9 mouse cellular contexts compared by ENCODE assay signal in the genomic region with DNA sequence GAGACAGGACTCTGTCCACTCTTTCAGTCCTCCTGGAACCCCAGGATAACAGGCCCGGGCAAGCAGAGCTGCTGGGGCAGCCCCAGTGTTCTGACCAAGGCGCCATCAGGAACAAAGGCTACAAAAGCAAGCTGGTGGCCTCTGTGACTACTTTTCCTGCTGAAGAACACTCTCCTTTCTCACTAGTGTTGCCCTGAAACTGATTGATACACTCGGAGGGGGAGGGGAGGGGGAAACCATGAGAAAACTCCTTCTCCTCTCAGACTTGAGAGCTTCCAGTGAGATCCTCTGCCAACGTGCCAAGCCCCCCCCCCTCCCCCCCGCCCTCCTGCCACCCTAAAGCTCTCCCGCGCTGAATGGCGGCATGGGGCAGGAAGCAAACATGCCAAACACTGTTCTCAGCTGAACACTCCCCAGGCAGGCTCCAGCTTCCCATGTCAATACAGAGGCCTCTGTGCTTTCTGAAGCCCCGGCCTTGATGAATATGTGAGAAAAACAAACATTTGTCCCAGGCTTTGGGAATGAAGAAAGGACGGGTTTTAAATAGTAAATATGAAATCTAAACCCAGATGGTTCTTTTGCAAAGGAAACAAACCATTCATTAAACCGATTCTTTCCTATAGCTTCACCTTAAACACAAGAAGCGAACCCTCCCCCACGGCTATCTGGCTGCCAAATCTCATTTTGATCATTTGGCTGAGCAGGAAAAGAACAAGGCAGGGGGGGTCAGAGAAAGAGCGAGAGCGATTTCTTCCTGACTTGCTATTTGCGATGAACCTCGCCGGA.
A peak's percentile ranks its signal among the peaks of the same experiment; 100 is the strongest.
DNase-seq lines count a peak whose midpoint lies in the region; ATAC-seq and TF ChIP-seq lines count a peak whose summit lies in the region.
"Had no signal": no experiment of that assay in that cellular context is flagged by ENCODE, and none has a peak within 500 bp of the region (broad histone marks: within the 10 kb centered on the region; RNA-seq: fewer than 3 reads in every experiment).

No protein-coding gene starts in this region.

- no peak overlapping the region for H3K27ac ChIP-seq in intestine, embryonic 14.5 days (ENCODE audit: low read depth)
- H3K27ac ChIP-seq in intestine, postnatal 0 days (ENCODE audit: low read depth, low read length): no peak overlapping the region
- peak overlapping the region; percentile 71 for H3K27ac ChIP-seq in embryonic facial prominence, embryonic 14.5 days (replicated peaks; ENCODE audit: low read depth, low read length)
- H3K27ac ChIP-seq in midbrain, embryonic 11.5 days (ENCODE audit: low read depth, low read length): peak overlapping the region; percentile 91

- 0 out of 2 replicates have a peak, but pooled peaks cover 5% of the 10 kb centered on the region for H3K9me3 ChIP-seq in intestine, embryonic 14.5 days (ENCODE audit: control insufficient read depth, low read length)
- H3K9me3 ChIP-seq in intestine, postnatal 0 days (ENCODE audit: control insufficient read depth): no peaks in the 10 kb centered on the region
- H3K9me3 ChIP-seq in embryonic facial prominence, embryonic 14.5 days (ENCODE audit: control insufficient read depth, low read length): peaks cover 10% of the 10 kb centered on the region; the same call in 1 of the 2 replicates
- H3K9me3 ChIP-seq in midbrain, embryonic 11.5 days (ENCODE audit: control insufficient read depth, low read length): peaks cover 4% of the 10 kb centered on the region

- no peaks in the 10 kb centered on the region for H3K27me3 ChIP-seq in intestine, embryonic 14.5 days (replicated peaks; ENCODE audit: control insufficient read depth, insufficient read depth, low read length)
- H3K27me3 ChIP-seq in intestine, postnatal 0 days (replicated peaks; ENCODE audit: control insufficient read depth, insufficient read depth, low read length): no peaks in the 10 kb centered on the region
- H3K27me3 ChIP-seq in embryonic facial prominence, embryonic 14.5 days (replicated peaks; ENCODE audit: control insufficient read depth, insufficient read depth, low read length): no peaks in the 10 kb centered on the region
- H3K27me3 ChIP-seq in midbrain, embryonic 11.5 days (ENCODE audit: control insufficient read depth, insufficient read depth, low read length): no peaks in the 10 kb centered on the region

- peaks cover 9% of the 10 kb centered on the region for H3K4me1 ChIP-seq in intestine, embryonic 14.5 days (replicated peaks; ENCODE audit: control insufficient read depth, insufficient read depth, low read length)
- no peaks in the 10 kb centered on the region for H3K4me1 ChIP-seq in intestine, postnatal 0 days (replicated peaks; ENCODE audit: control insufficient read depth, insufficient read depth, low read length)
- H3K4me1 ChIP-seq in embryonic facial prominence, embryonic 14.5 days (ENCODE audit: control insufficient read depth, insufficient read depth, low read length): peaks cover 13% of the 10 kb centered on the region
- peaks cover 41% of the 10 kb centered on the region for H3K4me1 ChIP-seq in midbrain, embryonic 11.5 days (ENCODE audit: control insufficient read depth, insufficient read depth, low read length)

- no peak overlapping the region for H3K4me3 ChIP-seq in intestine, embryonic 14.5 days (ENCODE audit: low read depth, low read length)
- no peak overlapping the region for H3K4me3 ChIP-seq in intestine, postnatal 0 days (ENCODE audit: low read depth, low read length)
- no peak overlapping the region for H3K4me3 ChIP-seq in embryonic facial prominence, embryonic 14.5 days (ENCODE audit: low read depth, low read length)
- no peak overlapping the region for H3K4me3 ChIP-seq in midbrain, embryonic 11.5 days (ENCODE audit: low read depth, low read length)
- H3K4me3 ChIP-seq: myocyte had no signal

- no peak for TF ChIP-seq POLR2A in brain, embryonic 14.5 days (IDR thresholded peaks at IDR 0.05; ENCODE audit: borderline replicate concordance, extremely low read depth, insufficient read depth, insufficient read length, poor library complexity, severe bottlenecking)

- WGBS in intestine, embryonic 14.5 days: 26% methylated on average over 17 of the region's 18 CpGs
- WGBS in intestine, postnatal 0 days: 28% methylated on average over 18 of the region's 18 CpGs
- WGBS in embryonic facial prominence, embryonic 14.5 days: 20% methylated on average over 17 of the region's 18 CpGs
- WGBS in midbrain, embryonic 11.5 days: 12% methylated on average over 18 of the region's 18 CpGs

- 0 out of 2 replicates have a peak overlapping the region, but pooled peaks have one; percentile 16 for H3K9ac ChIP-seq in intestine, embryonic 14.5 days (ENCODE audit: low read length)
- H3K9ac ChIP-seq in intestine, postnatal 0 days (ENCODE audit: low read depth, low read length): no peak overlapping the region
- no peak overlapping the region; the same call in 1 of the 2 replicates for H3K9ac ChIP-seq in embryonic facial prominence, embryonic 14.5 days (ENCODE audit: low read depth, low read length)
- H3K9ac ChIP-seq in midbrain, embryonic 11.5 days (ENCODE audit: low read length): peak overlapping the region; percentile 57

- no peak for DNase-seq in intestine, embryonic 14.5 days (ENCODE audit: low spot score)
- peak; percentile 97 for DNase-seq in brain, embryonic 14.5 days (ENCODE audit: low read depth)
- DNase-seq in embryonic facial prominence, embryonic 14.5 days (ENCODE audit: low spot score): peak; percentile 83
- peak; percentile 93 for DNase-seq in midbrain, embryonic 11.5 days (ENCODE audit: low spot score, missing footprints)
- DNase-seq in adrenal gland, postnatal 36 days: no peak
- no peak for DNase-seq in thymus, postnatal 36 days
- no peak for DNase-seq in kidney, adult 8-10 months

- no peaks in the 10 kb centered on the region for H3K36me3 ChIP-seq in intestine, embryonic 14.5 days (ENCODE audit: control insufficient read depth, insufficient read depth, low read length)
- H3K36me3 ChIP-seq in intestine, postnatal 0 days (ENCODE audit: control insufficient read depth, insufficient read depth): no peaks in the 10 kb centered on the region
- no peaks in the 10 kb centered on the region for H3K36me3 ChIP-seq in embryonic facial prominence, embryonic 14.5 days (ENCODE audit: control insufficient read depth, insufficient read depth, low read length)
- H3K36me3 ChIP-seq in midbrain, embryonic 11.5 days (ENCODE audit: control insufficient read depth, insufficient read depth, low read length): no peaks in the 10 kb centered on the region

- H3K4me2 ChIP-seq in intestine, embryonic 14.5 days (ENCODE audit: low read length): no peak overlapping the region
- H3K4me2 ChIP-seq in intestine, postnatal 0 days (replicated peaks; ENCODE audit: low read depth): no peak overlapping the region
- peak overlapping the region; percentile 21 for H3K4me2 ChIP-seq in embryonic facial prominence, embryonic 14.5 days (ENCODE audit: low read depth, low read length)
- peak overlapping the region; percentile 22; the same call in 1 of the 2 replicates for H3K4me2 ChIP-seq in midbrain, embryonic 11.5 days

- TF ChIP-seq CTCF in intestine, postnatal 0 days (IDR thresholded peaks at IDR 0.05; ENCODE audit: low read depth): no peak
- TF ChIP-seq CTCF in brain, embryonic 14.5 days (IDR thresholded peaks at IDR 0.05; ENCODE audit: borderline replicate concordance, extremely low read depth, insufficient read depth, insufficient read length): no peak

- no peak for ATAC-seq in intestine, embryonic 14.5 days (replicated peaks; ENCODE audit: low FRiP score, low TSS enrichment, low read depth)
- ATAC-seq in intestine, postnatal 0 days: no peak
- ATAC-seq in embryonic facial prominence, embryonic 14.5 days (ENCODE audit: low read depth): peak; percentile 95
- peak; percentile 94 for ATAC-seq in midbrain, embryonic 11.5 days (ENCODE audit: low FRiP score)

Comparison
In these comparisons a context has a peak if more than half of its experiments do, and no peak if none do; other contexts are left out.
1. H3K9ac ChIP-seq: peak in intestine, embryonic 14.5 days (single experiment) and midbrain, embryonic 11.5 days (single experiment); none in intestine, postnatal 0 days (single experiment) and embryonic facial prominence, embryonic 14.5 days (single experiment).
2. ATAC-seq: peak in embryonic facial prominence, embryonic 14.5 days (single experiment) and midbrain, embryonic 11.5 days (single experiment); none in intestine, embryonic 14.5 days (single experiment) and intestine, postnatal 0 days (single experiment).
3. DNase-seq: peak in brain, embryonic 14.5 days (single experiment), embryonic facial prominence, embryonic 14.5 days (single experiment) and midbrain, embryonic 11.5 days (single experiment); none in intestine, embryonic 14.5 days (single experiment), adrenal gland, postnatal 36 days (0 of 2), thymus, postnatal 36 days (0 of 2) and kidney, adult 8-10 months (0 of 2).
4. H3K27ac ChIP-seq: peak in embryonic facial prominence, embryonic 14.5 days (single experiment) and midbrain, embryonic 11.5 days (single experiment); none in intestine, embryonic 14.5 days (single experiment) and intestine, postnatal 0 days (single experiment).
5. H3K4me2 ChIP-seq: peak in embryonic facial prominence, embryonic 14.5 days (single experiment) and midbrain, embryonic 11.5 days (single experiment); none in intestine, embryonic 14.5 days (single experiment) and intestine, postnatal 0 days (single experiment).